Mouse (Mus musculus) forebrain, embryonic 11.5 days (tissue): ENCODE results near the gene Dusp3. TPM values are rescaled to one million over a fixed set of nuclear protein-coding genes. Genes with fewer than 3 reads are reported as not detected.
A peak's percentile ranks its signal among the peaks of the same experiment; 100 is the strongest.

Experiments used
- ATAC-seq: fragments of 200-750 bp; cut with Nextera tagmentation; replicated peaks from 2 replicates; pipeline ENCODE4 v1.8.0; 2017; ENCODE audit warnings: moderate TSS enrichment; ENCODE audit not compliant: low FRiP score
- DNase-seq: peaks from one replicate; pipeline ENCODE4 v3.0.0-alpha.2; 2017; ENCODE audit warnings: low spot score
- H3K27ac ChIP-seq: fragments of 300-500 bp; sonication (generic); 2 replicates; pipeline ENCODE4 v1.5.1; 2014; ENCODE audit warnings: low read depth, low read length
- H3K27me3 ChIP-seq: fragments of 300-500 bp; sonication (generic); 2 replicates; pipeline ENCODE4 v1.6.1; 2014; ENCODE audit warnings: mild to moderate bottlenecking, low read length, mixed read lengths; ENCODE audit not compliant: control insufficient read depth, insufficient read depth
- H3K36me3 ChIP-seq: fragments of 300-500 bp; sonication (generic); 2 replicates; pipeline ENCODE4 v1.6.1; 2014; ENCODE audit warnings: mild to moderate bottlenecking, low read length, moderate library complexity, mixed read lengths; ENCODE audit not compliant: control insufficient read depth, insufficient read depth
- H3K4me1 ChIP-seq: fragments of 300-500 bp; sonication (generic); replicated peaks from 2 replicates; pipeline ENCODE4 v1.6.1; 2014; ENCODE audit warnings: low read length, mixed read lengths; ENCODE audit not compliant: control insufficient read depth, insufficient read depth
- H3K4me2 ChIP-seq: fragments of 300-500 bp; sonication (generic); 2 replicates; pipeline ENCODE4 v1.6.1; 2014; ENCODE audit warnings: low read depth, mild to moderate bottlenecking, low read length, moderate library complexity, mixed read lengths; ENCODE audit not compliant: severe bottlenecking
- H3K4me3 ChIP-seq: fragments of 300-500 bp; sonication (generic); 2 replicates; pipeline ENCODE4 v1.5.1; 2014; ENCODE audit warnings: low read depth, low read length
- H3K9ac ChIP-seq: fragments of 300-500 bp; sonication (generic); 2 replicates; pipeline ENCODE4 v1.6.1; 2014; ENCODE audit warnings: low read length
- H3K9me3 ChIP-seq: fragments of 300-500 bp; sonication (generic); 2 replicates; pipeline ENCODE4 v1.6.1; 2016; ENCODE audit warnings: low read length, mixed read lengths; ENCODE audit not compliant: control insufficient read depth
- WGBS: fragments of 180-500 bp; shearing (Covaris S2); extraction: QIAGEN DNeasy Blood & Tissue Kit; methylation state at CpG from one replicate; pipeline ENCODE4 v1.1.7; 2014; 5-methylcytosine and 5-hydroxymethylcytosine counted together
- polyA plus RNA-seq: library from polyadenylated mRNA; unstranded; fragments of >200 nt; fragmentation: Nextera tagmentation; extraction: Ambion mirVana; gene quantifications from 2 replicates; pipeline ENCODE4 v1.2.1, GENCODE M21; 2014

The Dusp3 gene
- polyA plus RNA-seq, 1 experiment from 2014 or later: 10.4 TPM

DNA sequence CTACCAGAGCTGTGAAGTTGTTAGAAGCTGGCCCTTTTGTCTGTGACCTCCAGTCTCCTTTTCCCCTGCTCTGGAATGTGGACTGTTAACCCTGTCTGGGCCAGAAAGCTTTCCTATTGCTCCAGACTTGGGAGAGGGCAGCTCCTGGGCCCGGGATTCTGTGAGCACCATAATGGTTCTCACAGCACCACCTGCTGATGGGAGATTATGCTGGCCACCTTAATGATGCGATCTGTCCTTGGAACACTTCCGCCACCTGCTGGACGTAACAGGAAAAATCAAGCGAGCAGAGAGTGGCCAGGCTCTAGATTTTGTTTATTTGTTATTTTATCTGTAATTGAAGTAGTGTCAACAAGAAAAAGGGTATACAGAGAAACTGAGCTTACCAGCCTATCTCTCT, 18.0 kb downstream of the Dusp3 start:
- H3K9ac ChIP-seq: no peak overlapping the region
- no peak overlapping the region for H3K27ac ChIP-seq
- H3K4me3 ChIP-seq: no peak overlapping the region
- WGBS: 0% methylated on average over 5 of the region's 5 CpGs
- peaks cover 29% of the 10 kb centered on the region for H3K27me3 ChIP-seq
- peaks cover 4% of the 10 kb centered on the region; the same call in 1 of the 2 replicates for H3K4me1 ChIP-seq
- H3K4me2 ChIP-seq: no peak overlapping the region
- H3K9me3 ChIP-seq: no peaks in the 10 kb centered on the region
- no peaks in the 10 kb centered on the region for H3K36me3 ChIP-seq
- ATAC-seq: no peak; the same call in 1 of the 2 replicates
- peak; percentile 85 for DNase-seq

GRCm38 (mm10) chr11:101968311-101968710, 18.5 kb downstream of the Dusp3 start:
- Histone ChIP-seq H3K4me2 (no peak overlapping the region), H3K27ac (no peak overlapping the region), H3K27me3 (peaks cover 34% of the 10 kb centered on the region), H3K4me1 (peaks cover 4% of the 10 kb centered on the region; the same call in 1 of the 2 replicates), H3K36me3 (no peaks in the 10 kb centered on the region), H3K9me3 (no peaks in the 10 kb centered on the region), H3K4me3 (no peak overlapping the region), H3K9ac (no peak overlapping the region)
- ATAC-seq (0 out of 2 replicates have a peak, but pooled peaks have one; percentile 21), DNase-seq (no peak)
- WGBS: 13% methylated on average over 7 of the region's 7 CpGs

GRCm38 (mm10) chr11:101966965-101967614, 19.7 kb downstream of the Dusp3 start, which contains the start of gene Sost:
Gene Sost (minus strand): TSS chr11:101967015.
- 18% methylated on average over 10 of the region's 10 CpGs for WGBS
- DNase-seq: no peak
- no peak within 1 kb of the TSS for H3K27ac ChIP-seq

GRCm38 (mm10) chr11:101965553-101965952, 21.3 kb downstream of the Dusp3 start:
- Histone ChIP-seq H3K9me3 (no peaks in the 10 kb centered on the region), H3K27me3 (peaks cover 58% of the 10 kb centered on the region), H3K4me1 (peaks cover 4% of the 10 kb centered on the region; the same call in 1 of the 2 replicates), H3K27ac (no peak overlapping the region), H3K36me3 (no peaks in the 10 kb centered on the region), H3K4me3 (no peak overlapping the region), H3K9ac (no peak overlapping the region), H3K4me2 (no peak overlapping the region)
- 15% methylated on average over 2 of the region's 2 CpGs for WGBS
- ATAC-seq (no peak), DNase-seq (no peak)

More at GRCm38 (mm10) chr11:101966965-101967614, 19.7 kb downstream of the Dusp3 start, which contains the start of gene Sost:
- peaks cover 4% of the 10 kb centered on the region; the same call in 1 of the 2 replicates for H3K4me1 ChIP-seq
- H3K4me2 ChIP-seq: no peak within 1 kb of the TSS
- no peak within 1 kb of the TSS for H3K9ac ChIP-seq
- H3K36me3 ChIP-seq: no peaks in the 10 kb centered on the region
- H3K4me3 ChIP-seq: no peak within 1 kb of the TSS
- H3K27me3 ChIP-seq: peaks cover 45% of the 10 kb centered on the region
- no peaks in the 10 kb centered on the region for H3K9me3 ChIP-seq
- no peak for ATAC-seq

DNA sequence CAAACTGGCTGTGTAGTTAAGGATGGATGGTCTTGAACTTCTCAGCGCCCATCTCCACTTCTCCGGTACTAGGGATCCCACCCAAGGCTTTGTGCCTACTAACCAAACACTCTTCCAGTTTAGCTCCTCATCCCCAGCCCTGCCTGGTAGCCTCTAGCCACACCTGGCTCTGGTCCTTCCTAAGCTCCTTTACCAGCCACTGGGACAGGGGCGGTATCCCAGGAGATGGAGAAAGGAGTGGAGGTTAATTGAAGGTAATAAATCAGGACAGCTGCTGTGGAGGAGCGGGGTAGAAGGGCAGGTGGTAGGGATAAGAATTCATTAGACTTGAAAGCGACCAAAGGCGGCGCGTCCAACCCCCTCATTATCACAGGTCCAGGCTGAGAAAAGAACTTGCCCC, 22.2 kb downstream of the Dusp3 start:
- Histone ChIP-seq H3K27me3 (peaks cover 58% of the 10 kb centered on the region), H3K9ac (no peak overlapping the region), H3K36me3 (no peaks in the 10 kb centered on the region), H3K4me3 (no peak overlapping the region), H3K4me1 (peaks cover 4% of the 10 kb centered on the region; the same call in 1 of the 2 replicates), H3K9me3 (no peaks in the 10 kb centered on the region), H3K4me2 (no peak overlapping the region), H3K27ac (no peak overlapping the region)
- DNase-seq (no peak), ATAC-seq (no peak)
- 2% methylated on average over 8 of the region's 8 CpGs for WGBS

- peak; percentile 77 for DNase-seq
- Histone ChIP-seq H3K4me1 (peaks cover 4% of the 10 kb centered on the region; the same call in 1 of the 2 replicates), H3K9me3 (no peaks in the 10 kb centered on the region), H3K4me2 (peak overlapping the region; percentile 93), H3K9ac (peak overlapping the region; percentile 59), H3K27ac (no peak overlapping the region), H3K36me3 (no peaks in the 10 kb centered on the region), H3K4me3 (peak overlapping the region; percentile 51), H3K27me3 (peaks cover 58% of the 10 kb centered on the region)
- under 1% methylated on average over 78 of the region's 78 CpGs for WGBS
- peak; percentile 24; the same call in 1 of the 2 replicates for ATAC-seq
Measured at GRCm38 (mm10) chr11:101963473-101964291, 23.1 kb downstream of the Dusp3 start.

DNA sequence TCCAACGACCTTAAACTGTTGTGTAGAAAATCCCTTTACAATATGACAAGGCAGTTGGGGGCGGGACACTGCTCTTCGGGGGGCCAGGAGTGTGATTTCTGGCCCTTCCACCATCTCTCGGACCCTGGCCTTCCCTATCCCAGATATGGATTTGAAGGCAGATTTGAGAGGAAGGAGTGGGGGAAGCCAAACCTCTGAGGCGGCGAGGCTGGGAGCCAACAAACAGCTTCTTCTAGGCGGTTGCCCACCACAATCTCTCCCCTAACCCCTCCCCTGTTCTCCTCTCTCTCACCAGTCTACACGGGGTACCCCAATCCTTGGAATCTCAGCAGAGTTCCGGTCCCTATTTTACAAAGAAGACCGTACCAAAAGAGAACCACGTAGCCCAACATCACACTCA, 23.8 kb downstream of the Dusp3 start:
- Histone ChIP-seq H3K4me2 (peak overlapping the region; percentile 93), H3K9ac (no peak overlapping the region), H3K4me1 (peaks cover 4% of the 10 kb centered on the region; the same call in 1 of the 2 replicates), H3K27ac (no peak overlapping the region), H3K9me3 (no peaks in the 10 kb centered on the region), H3K27me3 (peaks cover 58% of the 10 kb centered on the region), H3K4me3 (peak overlapping the region; percentile 51), H3K36me3 (no peaks in the 10 kb centered on the region)
- no peak for DNase-seq
- 5% methylated on average over 11 of the region's 11 CpGs for WGBS
- no peak for ATAC-seq

DNA sequence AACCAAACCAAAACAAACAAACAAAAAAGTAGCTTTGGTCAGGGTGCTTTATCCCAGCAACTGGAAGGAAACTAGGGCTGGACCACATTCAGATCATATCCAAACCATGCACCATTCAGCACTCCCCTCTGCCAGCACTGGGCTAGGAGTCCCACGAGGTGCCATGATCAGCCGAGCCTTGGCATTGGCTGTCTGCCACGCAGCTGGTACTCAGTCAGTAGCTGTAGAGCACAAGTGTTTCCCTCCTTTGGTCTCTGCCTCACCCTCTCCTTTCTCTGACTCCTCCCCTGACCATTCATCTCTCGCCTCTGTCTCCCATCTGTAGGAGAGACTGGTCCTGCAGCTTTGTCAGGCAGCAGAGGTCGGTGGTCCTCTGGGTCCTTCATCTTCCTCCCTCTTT, 29.3 kb downstream of the Dusp3 start:
- DNase-seq: no peak
- H3K36me3 ChIP-seq: no peaks in the 10 kb centered on the region
- no peak overlapping the region for H3K4me3 ChIP-seq
- WGBS: 76% methylated on average over 5 of the region's 5 CpGs
- no peak overlapping the region for H3K4me2 ChIP-seq
- H3K4me1 ChIP-seq: peaks cover 7% of the 10 kb centered on the region; the same call in 1 of the 2 replicates
- H3K27ac ChIP-seq: no peak overlapping the region
- ATAC-seq: no peak
- no peak overlapping the region for H3K9ac ChIP-seq
- peaks cover 17% of the 10 kb centered on the region; the same call in 1 of the 2 replicates for H3K27me3 ChIP-seq
- no peaks in the 10 kb centered on the region for H3K9me3 ChIP-seq
